Mouse (Mus musculus) gastrocnemius, postnatal 10 days (tissue): ENCODE measurements at regions not wholly inside any gene's neighbourhood (a gene's known extent, or its start where the extent isn't known, plus 50 kb on each side); places are given as distances from the start of the nearest gene placed in this dataset.

Source experiments
- DNase-seq: peaks from one replicate; pipeline ENCODE4 v3.0.0; 2021; ENCODE audit warnings: mixed read lengths

DNA sequence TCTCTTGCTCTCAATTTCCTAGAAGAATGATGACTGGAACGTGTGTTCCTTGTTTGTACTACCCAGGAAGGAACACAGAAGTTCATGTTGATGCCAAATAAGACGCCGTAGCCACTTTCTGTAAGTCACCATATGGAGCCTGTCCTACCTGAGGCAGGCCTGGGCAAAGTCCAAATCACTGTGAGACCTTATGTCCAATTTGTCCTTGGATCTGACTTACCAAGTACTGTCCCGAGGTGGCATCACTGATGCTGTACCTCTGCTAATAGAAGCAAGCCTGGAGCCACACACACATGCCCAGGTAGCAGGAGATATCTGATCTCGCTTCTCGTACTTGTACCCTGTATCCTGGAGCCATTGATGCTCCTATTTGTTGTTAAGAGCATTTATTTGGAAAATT lies 91.2 kb upstream of the E2f7 start:
- no peak for DNase-seq

GRCm38 (mm10) chr10:110658153-110658695 lies 87.0 kb upstream of the E2f7 start:
- DNase-seq: no peak

DNA sequence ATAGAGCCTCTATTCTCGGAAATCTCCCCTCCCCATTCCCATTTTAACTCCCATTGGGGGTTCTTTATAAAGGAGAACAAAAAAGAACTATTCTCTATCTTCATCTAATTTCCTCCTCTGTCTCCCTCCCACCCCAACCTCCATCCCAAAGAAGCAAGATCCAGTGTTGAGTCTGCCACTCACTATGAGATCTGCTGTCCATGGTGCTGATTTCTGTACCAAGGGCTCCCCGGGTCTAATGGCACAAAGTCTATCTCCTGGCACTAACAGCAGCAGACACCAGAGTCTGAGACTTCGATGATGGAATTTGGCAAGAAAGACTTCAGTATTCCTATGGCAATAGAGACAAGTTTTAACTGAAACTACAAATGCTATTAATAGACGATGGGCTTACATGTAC lies 68.7 kb upstream of the E2f7 start:
- DNase-seq: peak; percentile 23
